Mouse (Mus musculus): ENCODE data around the gene Amotl1. TPM values are rescaled to one million over a fixed set of nuclear protein-coding genes. Genes with fewer than 3 reads are reported as not detected.
A peak's percentile ranks its signal among the peaks of the same experiment; 100 is the strongest.

Gene Amotl1
- polyA plus RNA-seq, 1 experiment: 36.0 TPM

DNA sequence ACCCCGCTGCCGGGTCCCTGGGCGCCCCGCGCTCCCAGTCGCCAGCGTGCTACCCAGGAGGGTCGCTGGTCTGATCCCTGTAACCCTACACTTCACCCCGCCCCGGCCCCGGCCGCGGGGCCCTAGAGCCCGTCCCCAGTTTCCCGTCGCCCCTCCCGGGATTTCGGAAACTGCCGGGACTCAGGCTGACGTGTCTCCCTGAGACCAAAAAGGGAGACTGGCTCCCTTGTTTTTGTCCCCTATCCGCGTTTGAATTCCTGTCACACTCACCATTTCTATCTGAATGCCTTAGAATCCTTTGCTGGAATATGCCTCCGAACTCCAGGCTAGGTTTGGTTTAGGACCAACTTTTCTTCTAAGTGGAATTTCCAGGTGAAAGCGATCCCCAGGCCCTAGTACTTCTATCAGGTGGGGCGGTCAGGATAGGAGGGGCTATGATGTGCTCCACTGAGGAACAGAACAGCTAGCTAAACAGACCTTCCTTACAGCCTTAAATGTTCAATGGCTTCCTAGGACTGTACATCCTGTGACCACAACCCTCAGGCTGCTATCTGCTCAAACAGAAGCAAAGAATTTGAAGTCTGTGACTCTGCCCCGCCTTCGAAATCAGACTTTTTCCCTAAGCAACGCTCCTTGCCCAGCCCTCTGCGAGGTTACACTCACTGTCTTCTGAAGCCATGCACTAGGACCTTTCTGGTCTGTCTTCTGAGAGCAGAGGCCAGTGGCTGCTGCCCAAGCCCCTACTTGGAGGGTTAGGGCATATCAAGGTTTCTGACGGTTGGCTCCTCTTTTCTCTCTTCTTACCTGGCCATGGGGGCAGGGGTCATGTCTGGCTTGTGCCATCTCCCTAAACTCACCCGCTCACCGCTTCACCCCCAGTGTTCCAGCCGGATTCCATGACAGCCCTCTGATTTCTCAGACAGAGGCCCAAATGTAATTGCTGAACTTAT, 29.6 kb downstream of the Amotl1 start:
- no peaks in the 10 kb centered on the region for H3K9me3 ChIP-seq (replicated peaks; ENCODE audit: control insufficient read depth, insufficient read depth, low read length, poor library complexity, severe bottlenecking)
- no peaks in the 10 kb centered on the region for H3K27me3 ChIP-seq (ENCODE audit: control insufficient read depth, insufficient read depth, low read length, poor library complexity, severe bottlenecking)
- peak overlapping the region; percentile 88 for H3K9ac ChIP-seq (ENCODE audit: low read depth, poor library complexity, severe bottlenecking)
- H3K27ac ChIP-seq (ENCODE audit: insufficient read depth, low read length): peak overlapping the region; percentile 12; the same call in 1 of the 2 replicates
- peak overlapping the region; percentile 34 for H3K4me3 ChIP-seq (ENCODE audit: low read depth, low read length)
- TF ChIP-seq CTCF (IDR thresholded peaks at IDR 0.05; ENCODE audit: low read depth, low read length) (no peak), POLR2A (IDR thresholded peaks at IDR 0.05; ENCODE audit: insufficient read depth, low read length) (no peak), EP300 (IDR thresholded peaks at IDR 0.05; ENCODE audit: insufficient read depth, low read depth, low read length) (no peak)
- H3K4me1 ChIP-seq (ENCODE audit: control insufficient read depth, insufficient read depth, low read length): peaks cover 2% of the 10 kb centered on the region
- no peaks in the 10 kb centered on the region for H3K36me3 ChIP-seq (ENCODE audit: control insufficient read depth, insufficient read depth, low read length, poor library complexity, severe bottlenecking)

DNA sequence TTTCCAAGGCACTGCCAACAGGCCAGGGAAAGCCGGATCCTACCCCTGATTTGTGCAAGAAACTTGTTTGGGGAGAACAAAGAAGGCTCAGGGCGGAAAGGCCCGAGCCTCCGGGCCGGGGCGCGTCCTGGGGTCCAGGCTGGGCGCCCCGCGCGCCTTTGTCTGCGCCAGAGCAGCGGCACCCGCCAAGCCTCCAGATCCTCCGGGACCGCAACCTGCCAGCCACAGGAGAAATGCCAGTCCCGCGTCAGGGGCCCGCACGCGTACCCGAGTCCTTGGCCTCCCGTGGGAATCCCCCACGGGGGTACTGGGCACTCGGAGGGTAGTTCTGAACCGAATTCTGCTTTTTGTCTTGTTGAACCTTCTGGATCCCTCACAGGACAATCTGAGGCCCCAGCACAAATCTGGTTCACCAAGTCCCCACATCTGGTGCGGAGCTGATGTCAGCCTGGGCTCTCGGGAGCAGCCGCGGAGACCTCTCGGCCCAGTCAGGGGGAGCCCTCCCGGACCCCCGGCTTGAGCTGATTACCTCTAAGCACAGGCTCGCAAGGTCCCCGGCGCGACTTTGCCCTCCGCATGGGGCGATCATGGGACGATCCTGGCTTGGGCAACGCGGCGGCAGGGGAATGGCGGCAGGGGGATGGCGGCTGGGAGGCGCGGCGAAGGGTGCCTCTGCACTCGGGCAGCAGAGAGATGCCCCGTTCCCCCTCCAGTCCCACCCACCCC, 30.5 kb downstream of the Amotl1 start:
- Histone ChIP-seq H3K9me3 (replicated peaks; ENCODE audit: control insufficient read depth, insufficient read depth, low read length, poor library complexity, severe bottlenecking) (no peaks in the 10 kb centered on the region), H3K36me3 (ENCODE audit: control insufficient read depth, insufficient read depth, low read length, poor library complexity, severe bottlenecking) (no peaks in the 10 kb centered on the region), H3K9ac (ENCODE audit: low read depth, poor library complexity, severe bottlenecking) (peak overlapping the region; percentile 88), H3K4me3 (ENCODE audit: low read depth, low read length) (peak overlapping the region; percentile 77), H3K27ac (ENCODE audit: insufficient read depth, low read length) (no peak overlapping the region), H3K27me3 (ENCODE audit: control insufficient read depth, insufficient read depth, low read length, poor library complexity, severe bottlenecking) (no peaks in the 10 kb centered on the region), H3K4me1 (ENCODE audit: control insufficient read depth, insufficient read depth, low read length) (peaks cover 2% of the 10 kb centered on the region)
- TF ChIP-seq EP300 (IDR thresholded peaks at IDR 0.05; ENCODE audit: insufficient read depth, low read depth, low read length): no peak
- TF ChIP-seq CTCF (IDR thresholded peaks at IDR 0.05; ENCODE audit: low read depth, low read length): no peak
- no peak for TF ChIP-seq POLR2A (IDR thresholded peaks at IDR 0.05; ENCODE audit: insufficient read depth, low read length)

DNA sequence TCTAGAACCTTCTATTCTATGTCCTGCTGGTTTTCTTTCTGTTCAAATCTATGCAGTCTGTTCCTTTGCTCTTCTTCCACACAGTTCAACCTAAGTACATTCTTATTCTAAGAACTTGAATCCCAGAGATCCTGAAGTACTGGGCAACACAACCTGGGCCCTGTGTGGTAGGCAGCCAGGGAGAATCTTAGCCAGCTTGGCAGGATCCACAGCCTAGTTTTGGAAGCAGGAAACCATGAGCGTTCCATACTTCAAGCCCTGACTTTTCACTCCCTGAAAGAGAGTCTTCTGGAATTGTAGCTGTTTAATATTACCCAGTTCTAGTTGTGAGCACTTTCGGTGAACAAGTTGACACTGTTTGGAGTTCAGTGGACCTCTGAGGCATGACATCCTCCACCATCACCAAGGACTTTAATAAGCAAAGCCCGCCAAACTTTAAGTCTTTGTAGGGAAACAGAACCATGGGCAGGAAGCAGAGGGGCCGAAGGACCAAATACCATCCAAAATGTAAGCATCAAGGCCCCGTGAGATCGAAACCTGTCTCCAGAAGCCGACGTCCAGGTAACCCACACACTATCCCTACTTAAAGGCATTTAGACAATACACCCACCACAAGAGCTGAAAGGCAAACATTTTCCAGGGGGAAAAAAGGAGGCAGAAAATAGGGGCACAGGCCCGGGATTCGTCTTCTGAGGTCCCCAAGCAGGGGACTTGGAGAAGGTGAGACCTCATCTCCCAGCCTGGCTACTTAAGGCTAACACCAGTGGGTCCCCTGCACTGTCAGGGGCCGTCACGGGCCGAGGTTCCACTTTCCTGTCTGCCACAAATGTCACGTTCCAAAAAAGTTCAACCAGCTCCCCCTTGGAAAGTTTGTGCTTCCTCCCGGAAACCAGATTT, 31.3 kb downstream of the Amotl1 start:
- no peaks in the 10 kb centered on the region for H3K9me3 ChIP-seq (replicated peaks; ENCODE audit: control insufficient read depth, insufficient read depth, low read length, poor library complexity, severe bottlenecking)
- no peak overlapping the region for H3K27ac ChIP-seq (ENCODE audit: insufficient read depth, low read length)
- no peaks in the 10 kb centered on the region for H3K27me3 ChIP-seq (ENCODE audit: control insufficient read depth, insufficient read depth, low read length, poor library complexity, severe bottlenecking)
- no peak for TF ChIP-seq EP300 (IDR thresholded peaks at IDR 0.05; ENCODE audit: insufficient read depth, low read depth, low read length)
- TF ChIP-seq POLR2A (IDR thresholded peaks at IDR 0.05; ENCODE audit: insufficient read depth, low read length): no peak
- no peak for TF ChIP-seq CTCF (IDR thresholded peaks at IDR 0.05; ENCODE audit: low read depth, low read length)
- H3K4me1 ChIP-seq (ENCODE audit: control insufficient read depth, insufficient read depth, low read length): peaks cover 2% of the 10 kb centered on the region
- H3K36me3 ChIP-seq (ENCODE audit: control insufficient read depth, insufficient read depth, low read length, poor library complexity, severe bottlenecking): no peaks in the 10 kb centered on the region
- H3K9ac ChIP-seq (ENCODE audit: low read depth, poor library complexity, severe bottlenecking): peak overlapping the region; percentile 88
- peak overlapping the region; percentile 77 for H3K4me3 ChIP-seq (ENCODE audit: low read depth, low read length)

DNA sequence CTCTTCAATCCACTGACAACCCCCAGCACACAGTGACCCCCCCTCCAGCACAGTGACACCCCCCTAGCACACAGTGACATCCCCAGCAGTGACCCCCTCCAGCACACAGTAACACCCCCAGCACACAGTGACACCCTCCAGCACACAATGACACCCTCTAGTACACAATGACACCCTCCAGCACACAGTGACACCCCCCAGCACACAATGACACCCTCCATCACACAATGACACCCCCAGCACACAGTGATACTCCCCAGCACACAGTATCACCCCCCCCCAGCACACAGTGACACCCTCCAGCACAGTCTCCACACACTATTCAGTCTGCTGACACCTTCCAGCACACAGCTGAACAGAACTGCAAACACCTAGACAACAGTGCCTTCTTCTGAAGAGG, 32.3 kb downstream of the Amotl1 start:
- Histone ChIP-seq H3K36me3 (ENCODE audit: control insufficient read depth, insufficient read depth, low read length, poor library complexity, severe bottlenecking) (no peaks in the 10 kb centered on the region), H3K9ac (ENCODE audit: low read depth, poor library complexity, severe bottlenecking) (no peak overlapping the region), H3K4me1 (ENCODE audit: control insufficient read depth, insufficient read depth, low read length) (peaks cover 2% of the 10 kb centered on the region), H3K9me3 (replicated peaks; ENCODE audit: control insufficient read depth, insufficient read depth, low read length, poor library complexity, severe bottlenecking) (no peaks in the 10 kb centered on the region), H3K27me3 (ENCODE audit: control insufficient read depth, insufficient read depth, low read length, poor library complexity, severe bottlenecking) (no peaks in the 10 kb centered on the region), H3K27ac (ENCODE audit: insufficient read depth, low read length) (no peak overlapping the region), H3K4me3 (ENCODE audit: low read depth, low read length) (no peak overlapping the region)
- no peak for TF ChIP-seq EP300 (IDR thresholded peaks at IDR 0.05; ENCODE audit: insufficient read depth, low read depth, low read length)
- TF ChIP-seq CTCF (IDR thresholded peaks at IDR 0.05; ENCODE audit: low read depth, low read length): no peak
- no peak for TF ChIP-seq POLR2A (IDR thresholded peaks at IDR 0.05; ENCODE audit: insufficient read depth, low read length)

DNA sequence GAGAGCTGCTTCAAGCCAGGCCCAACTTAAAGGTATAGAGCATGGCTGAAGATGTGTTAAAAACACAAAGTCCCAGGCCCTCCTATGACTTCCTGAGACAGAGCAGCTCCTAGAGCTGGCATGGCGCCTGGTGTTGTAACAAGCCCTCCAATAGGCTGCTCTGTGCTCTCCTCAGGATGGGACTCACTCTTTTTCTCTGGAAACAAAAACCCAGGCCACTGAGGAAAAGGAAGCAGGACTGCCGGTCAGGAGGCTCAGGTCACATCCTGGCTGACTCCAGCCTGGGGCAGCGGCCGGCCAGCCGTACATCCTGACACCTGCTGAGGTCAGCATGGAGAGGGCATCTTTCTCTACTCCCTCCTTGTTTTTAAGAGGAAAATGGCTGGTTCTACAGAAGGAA, 36.3 kb downstream of the Amotl1 start:
- Histone ChIP-seq H3K9ac (ENCODE audit: low read depth, poor library complexity, severe bottlenecking) (no peak overlapping the region), H3K4me1 (ENCODE audit: control insufficient read depth, insufficient read depth, low read length) (no peaks in the 10 kb centered on the region), H3K27ac (ENCODE audit: insufficient read depth, low read length) (no peak overlapping the region), H3K27me3 (ENCODE audit: control insufficient read depth, insufficient read depth, low read length, poor library complexity, severe bottlenecking) (no peaks in the 10 kb centered on the region), H3K36me3 (ENCODE audit: control insufficient read depth, insufficient read depth, low read length, poor library complexity, severe bottlenecking) (no peaks in the 10 kb centered on the region), H3K4me3 (ENCODE audit: low read depth, low read length) (no peak overlapping the region), H3K9me3 (replicated peaks; ENCODE audit: control insufficient read depth, insufficient read depth, low read length, poor library complexity, severe bottlenecking) (no peaks in the 10 kb centered on the region)
- no peak for TF ChIP-seq POLR2A (IDR thresholded peaks at IDR 0.05; ENCODE audit: insufficient read depth, low read length)
- no peak for TF ChIP-seq EP300 (IDR thresholded peaks at IDR 0.05; ENCODE audit: insufficient read depth, low read depth, low read length)
